Mouse (Mus musculus) kidney, adult 2 months (tissue): ENCODE data around the gene Fbrs.

Experiments
- CTCF ChIP-seq: fragments of 200-500 bp; conservative IDR thresholded peaks from 2 replicates; pipeline ENCODE4 v1.5.1; 2011; ENCODE audit warnings: low read depth, mild to moderate bottlenecking, control low read depth, low read length, moderate library complexity, mixed read lengths; ENCODE audit not compliant: insufficient read depth, insufficient read length
- POLR2A ChIP-seq: fragments of 200-500 bp; IDR thresholded peaks from one replicate; pipeline ENCODE4 v1.6.1; 2011; ENCODE audit warnings: low read depth, low read length, control low read depth

- TF ChIP-seq CTCF, result no peak
- TF ChIP-seq POLR2A, result no peak
Observed at GRCm38 (mm10) chr7:127448521-127449300, 30.3 kb upstream of the Fbrs start, which contains the start of gene Zfp689.
